Mouse (Mus musculus) neural tube, embryonic 10.5 days (tissue): Measurements from ENCODE around the gene Ppp2r5e.
A peak's percentile ranks its signal among the peaks of the same experiment; 100 is the strongest.

Experiments used
- DNase-seq: peaks from one replicate; pipeline ENCODE4 v3.0.0-alpha.2; 2017; ENCODE audit warnings: low spot score; ENCODE audit errors: extremely low spot score

The Ppp2r5e gene

DNA sequence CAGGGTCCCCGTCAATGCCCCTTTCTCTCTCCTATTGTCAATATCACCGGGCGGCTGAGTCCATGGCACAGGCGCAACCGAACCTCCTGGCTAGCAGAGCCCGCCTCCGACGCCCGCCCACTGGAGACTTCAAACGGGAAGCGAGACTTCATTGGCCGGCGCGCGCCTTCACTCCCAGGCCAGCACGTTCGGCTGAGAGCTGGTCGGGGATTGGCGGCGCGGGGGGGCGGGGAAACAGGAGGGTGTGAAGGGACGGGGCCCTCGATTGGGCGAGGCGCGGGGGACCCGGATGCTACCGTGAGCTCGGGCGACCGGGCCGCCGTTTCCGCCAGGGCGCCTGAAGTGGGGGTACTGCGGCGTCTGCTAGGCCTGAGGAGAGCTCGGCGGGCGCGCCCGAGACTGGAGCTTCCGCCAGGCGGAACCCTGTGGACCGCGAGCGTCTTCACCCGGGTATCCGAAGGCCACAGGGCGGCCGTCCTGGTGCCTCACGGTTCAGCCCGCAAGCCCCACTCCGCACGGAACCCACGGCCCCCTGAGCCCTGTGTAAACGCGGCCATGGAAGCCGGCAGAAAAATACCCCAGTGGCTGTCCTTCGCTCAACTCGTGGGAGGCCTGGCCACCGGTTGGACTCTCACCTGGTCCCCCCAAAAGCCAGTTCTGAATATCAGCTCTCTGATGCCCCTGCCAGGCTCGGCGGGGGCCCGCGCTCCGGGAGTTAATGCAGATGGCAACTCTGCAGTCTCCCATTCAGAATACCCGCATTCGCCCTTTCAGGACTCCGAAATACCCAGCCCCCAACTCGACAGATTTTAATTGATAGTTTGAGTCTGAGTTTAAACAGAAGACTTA lies at the start of gene Ppp2r5e:
Gene Ppp2r5e, minus strand, starts transcription at position 92 of the 849 bp plus-strand sequence.
- peak; percentile 99 for DNase-seq

DNA sequence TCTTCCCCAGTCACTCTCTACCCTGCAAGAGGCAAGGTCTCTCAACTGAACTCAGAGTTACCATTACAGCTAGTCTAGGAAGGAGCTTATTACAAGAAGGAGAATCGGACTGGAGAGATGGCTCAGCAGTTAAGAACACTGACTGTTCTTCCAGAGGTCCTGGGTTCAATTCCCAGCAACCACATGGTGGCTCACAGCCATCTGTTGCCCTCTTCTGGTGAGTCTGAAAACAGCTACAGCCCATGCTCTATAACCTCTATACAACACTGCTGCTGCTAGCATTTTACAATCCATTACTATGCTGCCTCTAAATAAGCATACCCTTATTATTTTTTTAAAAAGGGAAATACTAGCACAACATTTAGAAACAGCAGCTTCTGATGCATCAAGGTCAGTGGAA lies 49.7 kb upstream of the Ppp2r5e start:
- DNase-seq = no peak

DNA sequence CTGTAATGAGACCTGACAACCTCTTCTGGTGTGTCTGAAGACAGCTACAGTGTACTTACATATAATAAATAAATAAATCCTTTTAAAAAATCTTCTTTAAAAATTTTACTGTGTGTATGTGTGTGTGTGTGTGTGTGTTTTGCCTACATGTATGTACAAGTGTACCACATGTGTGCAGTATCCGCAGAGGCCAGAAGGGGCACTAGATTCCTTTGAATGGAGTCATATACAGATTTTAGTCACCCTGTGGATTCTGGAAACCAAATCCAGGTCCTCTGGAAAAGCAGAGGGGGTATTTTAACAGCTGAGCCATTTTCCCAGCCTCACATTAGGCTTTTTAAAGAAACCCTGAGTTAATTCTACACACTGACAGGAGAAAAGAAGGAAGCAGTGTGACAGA lies 45.7 kb upstream of the Ppp2r5e start:
- DNase-seq = no peak

DNA sequence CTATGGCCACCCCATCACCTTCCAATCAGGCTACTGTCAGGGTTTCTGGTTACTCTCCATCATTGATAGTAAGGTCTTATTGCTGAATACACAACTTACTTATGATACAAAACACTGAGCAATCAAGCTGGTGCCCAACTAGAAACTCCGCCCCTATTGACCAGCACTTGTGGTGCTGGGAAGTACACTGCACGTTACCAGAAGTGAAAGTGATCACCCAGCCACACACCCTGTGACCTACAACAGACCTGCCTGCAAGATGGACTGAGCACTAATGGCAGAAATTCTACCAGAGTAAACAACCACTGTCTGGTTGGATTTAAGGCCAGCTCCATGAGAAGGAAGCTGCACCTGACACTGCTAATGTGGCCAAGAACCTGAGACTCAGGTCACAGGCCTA lies 42.3 kb upstream of the Ppp2r5e start:
- DNase-seq = no peak

DNA sequence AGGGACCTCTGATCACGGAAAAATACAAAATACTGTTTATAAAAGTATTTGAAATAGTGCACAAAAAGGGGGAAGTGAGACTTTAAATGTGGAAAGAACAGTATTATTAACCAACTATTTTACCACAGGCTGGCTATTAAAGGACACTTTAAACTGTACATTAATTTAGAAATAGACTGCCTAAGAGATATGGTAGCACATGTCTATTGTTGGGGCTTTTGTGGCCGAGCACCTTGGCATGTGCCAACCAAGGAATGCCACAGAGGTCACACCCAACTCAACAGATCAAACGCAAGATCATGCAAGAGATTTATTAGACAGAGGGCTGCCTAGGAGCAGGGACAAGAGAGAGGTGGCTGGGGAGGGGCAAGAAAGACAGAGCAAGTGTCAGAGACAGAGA lies 41.1 kb upstream of the Ppp2r5e start:
- no peak for DNase-seq

DNA sequence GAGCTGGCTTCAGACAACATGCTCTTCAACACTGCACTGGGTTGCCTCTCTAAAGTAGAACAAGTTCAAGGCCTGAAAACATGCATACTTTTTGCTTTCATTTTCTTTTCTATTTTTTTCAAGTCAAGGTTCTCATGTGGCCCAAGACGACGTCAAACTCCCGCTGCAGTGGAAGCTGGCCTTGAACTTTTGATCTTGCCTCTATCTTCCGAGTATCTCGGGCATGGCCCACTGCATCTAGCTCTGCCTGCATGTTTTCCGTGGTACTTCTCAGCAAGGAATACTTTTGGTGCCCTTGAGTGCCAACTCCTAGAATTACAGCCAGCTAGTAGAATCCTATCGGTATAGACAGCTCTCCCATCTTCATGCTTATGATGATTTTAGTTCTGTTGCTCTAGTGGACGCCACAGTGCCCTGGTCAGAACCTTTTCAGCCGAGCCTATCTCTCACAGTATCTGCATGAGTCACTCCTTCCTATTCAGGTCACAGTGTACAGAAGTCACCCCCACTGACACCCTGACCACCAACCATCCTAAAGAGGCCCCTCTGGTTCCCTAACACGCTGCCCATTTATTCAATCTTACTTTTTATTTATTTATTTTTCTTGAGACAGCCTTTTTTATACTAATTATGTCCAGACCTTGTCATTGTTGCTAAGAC lies 39.9 kb upstream of the Ppp2r5e start:
- DNase-seq = no peak

DNA sequence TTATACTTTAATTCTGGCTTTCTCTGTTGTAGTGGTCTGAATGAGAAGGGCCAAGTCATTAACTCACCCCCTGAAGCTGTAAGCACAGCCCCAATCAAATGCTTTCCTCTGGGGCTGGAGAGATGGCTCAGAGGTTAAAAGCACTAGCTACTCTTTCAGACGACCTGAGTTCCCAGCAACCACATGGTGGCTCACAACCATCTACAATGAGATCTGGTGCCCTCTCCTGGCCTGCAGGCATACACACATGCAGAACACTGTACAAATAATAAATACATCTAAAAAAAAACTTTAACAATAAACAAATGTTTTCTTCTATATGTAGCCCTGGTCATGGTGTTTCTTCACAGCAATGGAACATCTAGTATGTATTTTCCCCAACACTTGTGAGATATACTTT lies 33.6 kb upstream of the Ppp2r5e start:
- DNase-seq = no peak

DNA sequence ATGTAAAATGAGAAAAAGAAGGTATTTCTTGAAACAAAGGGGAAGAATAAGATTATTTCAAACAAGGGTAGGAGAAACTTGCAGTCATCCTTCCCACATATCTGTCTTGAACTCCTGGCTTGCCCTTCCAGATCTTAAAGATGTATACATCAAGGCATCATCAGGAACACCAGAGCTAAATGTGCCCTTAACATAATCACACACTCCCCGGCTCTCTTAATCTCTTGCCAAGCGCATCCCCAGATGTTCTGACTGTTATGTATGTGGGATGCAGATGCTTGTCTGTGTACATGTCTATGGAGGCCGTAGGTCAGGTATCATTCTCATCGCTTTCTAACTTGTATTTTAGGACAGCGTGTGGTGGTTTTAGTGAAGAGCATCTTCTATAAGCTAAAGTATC lies 27.2 kb upstream of the Ppp2r5e start:
- DNase-seq = no peak

DNA sequence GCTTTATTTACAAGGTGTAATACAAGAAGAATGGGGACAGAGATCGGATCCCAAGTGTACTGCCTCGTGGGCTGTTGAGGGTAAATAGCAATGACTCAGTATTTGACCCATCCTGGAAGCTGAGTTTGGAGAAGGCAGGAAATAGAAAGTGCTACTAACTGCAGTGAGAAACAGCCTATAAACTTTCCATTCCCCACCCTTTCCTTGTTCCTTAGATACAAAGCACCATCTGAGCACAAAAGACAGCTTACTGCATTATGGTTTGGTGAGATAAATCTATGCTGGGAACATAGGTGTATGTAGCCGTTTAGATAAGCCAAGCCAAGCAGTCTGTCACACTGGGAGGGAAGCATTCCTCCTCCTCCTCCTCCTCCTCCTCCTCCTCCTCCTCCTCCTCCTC lies 26.8 kb upstream of the Ppp2r5e start:
- no peak for DNase-seq

DNA sequence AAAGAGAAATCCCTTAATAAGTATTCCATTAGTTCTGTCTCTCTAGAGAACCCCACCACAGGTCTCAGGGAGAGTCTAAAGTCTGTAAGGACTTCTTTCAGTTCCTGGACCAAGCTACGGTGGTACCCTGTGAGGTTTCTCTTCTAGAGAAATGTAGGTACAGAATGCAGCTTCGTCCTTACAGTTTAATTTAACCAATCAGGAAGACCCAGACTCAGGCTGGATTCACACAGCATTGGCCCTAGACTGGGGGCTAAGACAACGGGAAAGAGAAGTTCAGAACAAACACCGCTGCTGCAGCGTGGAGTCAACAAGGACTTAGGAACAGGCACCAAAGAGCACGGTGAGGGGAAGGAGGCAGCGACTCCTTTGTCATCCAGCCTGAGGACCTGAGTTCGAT lies 20.8 kb upstream of the Ppp2r5e start:
- no peak for DNase-seq

DNA sequence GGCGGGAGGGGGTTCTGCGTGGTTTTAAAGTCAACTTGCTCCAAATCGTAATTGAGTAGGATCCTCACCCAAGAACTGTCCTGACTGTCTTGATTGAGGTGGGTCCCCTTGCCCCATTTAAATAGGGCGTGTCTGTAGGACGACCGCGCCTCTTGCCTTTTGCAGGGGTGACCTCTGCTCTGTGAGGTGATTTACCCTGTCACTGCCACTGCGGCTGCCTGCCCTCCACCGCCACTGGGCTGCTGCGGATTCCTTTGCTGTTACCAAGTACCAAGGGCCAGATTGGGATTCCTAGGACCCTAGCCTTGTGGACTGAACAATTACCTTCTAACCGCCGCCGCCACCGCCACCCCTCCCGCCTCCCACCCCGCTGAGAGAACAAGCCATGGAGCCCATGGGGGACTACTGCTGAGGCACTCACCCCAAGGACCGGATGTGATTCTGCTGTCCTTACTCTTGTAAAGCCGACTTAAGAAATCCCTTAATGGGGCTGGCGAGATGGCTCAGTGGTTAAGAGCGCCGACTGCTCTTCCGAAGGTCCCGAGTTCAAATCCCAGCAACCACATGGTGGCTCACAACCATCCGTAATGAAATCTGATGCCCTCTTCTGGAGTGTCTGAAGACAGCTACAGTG lies 20.2 kb upstream of the Ppp2r5e start:
- peak; percentile 40 for DNase-seq

DNA sequence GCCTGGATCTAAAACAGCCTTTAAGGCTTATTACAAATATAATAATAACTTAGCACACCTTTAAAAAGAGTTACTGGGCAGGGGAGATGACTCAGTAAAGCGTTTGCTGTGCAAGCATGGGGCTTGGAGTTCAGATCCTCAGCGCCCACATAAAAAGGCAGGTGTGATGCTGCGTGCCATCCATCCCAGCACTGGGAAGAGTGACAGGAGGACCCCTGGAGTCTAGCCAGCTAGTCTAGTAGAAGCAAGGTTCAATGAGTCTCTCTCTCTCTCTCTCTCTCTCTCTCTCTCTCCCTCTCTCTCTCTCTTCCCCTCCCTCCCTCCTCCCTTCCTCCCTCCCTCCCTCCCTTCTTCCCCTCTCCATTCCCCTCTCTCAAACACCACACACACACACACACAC lies 19.5 kb upstream of the Ppp2r5e start:
- DNase-seq = no peak

DNA sequence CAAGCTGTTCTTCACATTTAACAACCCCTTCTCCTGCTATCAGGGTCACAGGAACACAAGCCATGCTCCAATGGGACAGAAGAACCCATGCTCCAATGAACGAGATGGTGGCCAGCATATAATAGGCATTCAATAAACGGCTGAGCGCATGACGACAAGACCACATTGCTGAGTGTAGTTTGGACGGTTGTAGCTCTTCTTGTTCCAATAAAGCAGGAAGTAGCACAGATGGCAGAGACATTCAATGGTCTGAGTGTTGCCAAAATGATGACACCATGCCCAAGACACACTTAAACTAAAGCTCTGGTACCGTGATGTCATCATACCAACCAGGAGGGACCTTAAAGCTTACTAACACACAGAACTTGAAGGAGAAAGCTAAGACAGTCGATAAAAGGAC lies 16.7 kb upstream of the Ppp2r5e start:
- DNase-seq = no peak

DNA sequence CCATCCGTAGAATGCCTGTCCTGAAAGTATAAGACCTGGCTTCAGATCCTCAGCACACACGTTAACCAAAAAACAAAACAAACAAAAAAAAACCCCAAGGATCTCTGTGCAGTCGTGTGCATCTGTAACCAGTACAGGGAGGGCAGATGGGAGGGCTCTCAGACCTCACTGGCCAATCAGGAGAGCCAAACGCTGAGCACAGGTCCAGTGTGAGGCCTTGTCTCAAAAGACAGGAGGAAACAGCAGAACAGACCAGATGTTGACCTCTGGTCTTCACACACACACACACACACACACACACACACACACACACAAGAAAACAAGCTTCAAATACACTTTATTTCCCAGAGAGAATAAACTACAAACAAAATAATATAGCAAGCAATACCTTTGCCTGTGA lies 3.4 kb upstream of the Ppp2r5e start:
- DNase-seq = peak; percentile 31

DNA sequence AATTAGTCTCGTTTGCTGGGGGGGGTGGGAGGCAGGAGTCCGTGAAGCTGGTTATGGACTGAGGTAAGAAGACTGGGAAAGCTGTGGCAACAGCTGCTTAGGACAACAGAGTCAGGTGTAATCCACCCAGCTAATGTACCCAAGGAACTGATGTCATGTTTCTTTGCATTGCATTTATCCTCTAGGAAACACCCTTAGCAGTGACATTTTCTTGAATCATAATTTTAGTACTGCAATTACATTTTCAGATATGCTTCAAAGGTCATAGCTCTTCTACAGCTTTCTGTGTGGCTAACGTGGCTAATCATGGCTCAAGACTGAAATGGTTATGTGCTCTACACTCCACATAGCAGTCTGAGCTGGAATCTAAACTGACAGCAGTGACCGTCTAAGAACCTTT lies 2.9 kb upstream of the Ppp2r5e start:
- no peak for DNase-seq

DNA sequence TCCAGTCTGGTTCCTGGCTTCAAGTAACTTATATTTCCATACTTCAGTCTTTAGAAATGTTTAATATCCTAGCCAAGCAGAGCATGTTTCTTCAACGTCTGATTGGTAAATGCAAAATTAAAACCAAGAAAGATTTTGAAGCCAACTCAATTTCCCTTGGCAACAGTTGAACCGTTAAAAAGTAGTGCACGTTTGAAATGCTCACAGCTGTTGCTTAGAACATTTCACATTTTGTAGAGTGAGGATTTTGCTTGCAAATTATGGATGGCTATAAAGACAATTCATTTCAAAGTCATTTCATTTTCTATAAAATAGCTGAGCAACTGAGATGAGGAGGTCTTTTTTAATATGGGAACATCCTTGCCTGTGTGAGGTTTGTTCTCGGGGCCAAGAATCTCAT lies 1.7 kb upstream of the Ppp2r5e start:
- DNase-seq = no peak

DNA sequence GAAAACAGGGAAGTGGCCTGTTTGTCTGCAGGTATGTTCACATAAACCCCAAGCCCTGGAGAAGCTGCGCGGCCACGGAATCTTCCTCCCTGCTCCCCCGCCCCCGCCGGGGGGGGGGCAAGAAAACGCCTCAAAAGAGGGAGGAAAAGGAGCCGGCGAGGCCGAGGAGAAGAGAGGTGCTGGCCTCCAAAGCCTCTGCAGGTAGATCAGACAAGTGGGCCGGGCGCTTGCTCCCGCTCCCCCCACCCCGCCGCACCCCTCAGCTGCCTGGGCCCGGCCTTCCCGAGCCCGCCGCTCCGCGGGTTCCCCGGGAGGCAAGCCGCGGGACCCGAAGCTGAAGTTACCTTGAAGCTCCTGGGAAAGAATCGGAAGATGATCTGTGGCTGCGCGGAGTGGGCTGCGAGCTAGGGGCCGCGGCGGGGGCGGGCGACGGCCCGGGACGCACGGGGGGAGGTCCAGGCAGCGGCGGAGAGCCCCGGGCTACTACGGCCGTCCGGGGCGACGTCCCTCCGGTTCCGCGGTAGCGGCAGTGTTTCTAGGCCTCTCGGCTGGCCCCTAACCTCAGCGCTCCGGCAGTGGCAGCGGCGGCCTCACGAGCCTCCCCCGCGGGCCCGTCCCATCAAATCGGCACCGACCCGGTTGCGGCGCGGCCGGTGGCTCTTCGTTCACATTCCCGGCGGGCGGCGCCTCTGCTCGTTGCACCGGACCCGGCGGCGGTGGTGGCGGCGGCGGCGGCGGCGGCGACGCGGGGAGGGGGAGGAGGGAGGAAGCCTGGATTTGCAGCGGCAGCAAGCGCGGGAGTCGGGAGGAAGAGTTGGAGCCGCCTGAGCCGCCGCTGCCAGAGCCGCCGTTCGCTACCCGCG lies 523 bp downstream of the Ppp2r5e start:
- DNase-seq = peak; percentile 63

DNA sequence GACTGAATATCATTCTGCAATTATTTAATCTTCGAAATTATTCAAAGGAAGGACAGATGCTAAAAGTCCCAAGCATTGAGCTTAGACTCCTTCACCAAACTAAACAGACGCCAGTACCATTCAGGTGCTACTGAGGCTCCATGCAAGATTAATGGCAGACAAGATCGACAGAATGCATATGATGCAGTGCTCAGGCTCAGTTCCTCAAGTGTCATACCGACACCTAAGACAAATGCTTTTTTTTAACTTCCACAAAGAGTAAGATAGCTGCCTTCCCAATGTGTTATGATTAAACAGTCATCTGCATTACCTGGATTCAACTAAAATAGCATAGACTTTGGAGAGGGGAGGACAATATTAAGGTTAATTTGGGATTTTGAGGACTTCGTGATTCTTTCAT lies 1.6 kb downstream of the Ppp2r5e start:
- DNase-seq = no peak

DNA sequence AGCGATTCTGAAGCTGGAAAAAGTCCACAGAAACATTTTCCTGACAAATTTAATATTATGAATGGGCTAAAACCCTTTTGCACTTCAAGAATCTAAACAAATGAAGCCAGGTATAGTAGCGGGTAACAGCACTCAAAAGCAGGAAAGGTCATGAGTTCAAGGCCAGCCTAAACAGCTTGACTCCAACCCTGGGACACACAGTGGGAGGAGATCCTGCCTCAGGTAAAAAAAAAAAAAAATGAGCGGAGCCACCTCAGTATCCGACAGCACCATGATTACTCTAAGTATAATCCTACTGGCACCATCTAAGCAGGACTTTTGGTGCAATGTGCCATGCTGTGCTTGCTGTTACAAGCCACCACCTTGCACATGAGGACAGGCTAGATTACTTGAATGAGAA lies 2.2 kb downstream of the Ppp2r5e start:
- DNase-seq = no peak

DNA sequence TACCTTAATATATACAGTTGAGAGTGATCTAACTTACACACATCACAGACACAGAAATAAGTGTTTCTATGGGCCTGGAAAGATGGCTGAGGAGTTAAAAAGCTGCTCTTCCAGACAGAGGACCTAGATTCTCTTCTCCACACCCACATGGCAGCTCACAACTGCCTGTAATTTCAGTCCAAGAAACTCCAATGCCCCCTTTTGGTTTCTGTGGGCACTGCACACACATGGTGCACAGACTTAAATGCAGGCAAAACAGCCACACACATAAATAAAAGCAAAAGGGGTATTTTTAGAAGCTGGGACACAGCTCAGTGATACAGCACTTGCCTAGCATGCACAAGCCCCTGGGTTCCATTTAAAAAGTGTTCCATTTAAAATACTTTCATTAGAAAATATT lies 8.5 kb downstream of the Ppp2r5e start:
- no peak for DNase-seq

DNA sequence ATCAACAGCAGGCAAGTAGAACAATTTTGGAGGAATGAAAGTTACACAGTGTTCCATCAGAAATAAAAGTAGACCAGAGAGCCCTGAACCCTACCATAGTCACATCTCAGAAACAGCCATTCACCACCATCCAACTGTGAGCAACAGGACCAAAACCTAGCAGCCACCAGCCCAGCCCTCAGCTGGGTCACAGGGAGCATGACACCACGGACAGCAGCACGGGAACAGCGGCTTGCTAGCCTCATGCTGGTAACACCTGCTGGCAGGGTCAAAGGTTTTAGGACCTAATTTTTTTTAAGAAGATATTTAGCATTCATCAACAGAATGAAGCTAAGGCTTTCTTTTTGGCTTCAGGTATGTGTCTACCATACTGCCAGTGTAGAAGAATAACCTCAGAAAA lies 12.3 kb downstream of the Ppp2r5e start:
- no peak for DNase-seq

DNA sequence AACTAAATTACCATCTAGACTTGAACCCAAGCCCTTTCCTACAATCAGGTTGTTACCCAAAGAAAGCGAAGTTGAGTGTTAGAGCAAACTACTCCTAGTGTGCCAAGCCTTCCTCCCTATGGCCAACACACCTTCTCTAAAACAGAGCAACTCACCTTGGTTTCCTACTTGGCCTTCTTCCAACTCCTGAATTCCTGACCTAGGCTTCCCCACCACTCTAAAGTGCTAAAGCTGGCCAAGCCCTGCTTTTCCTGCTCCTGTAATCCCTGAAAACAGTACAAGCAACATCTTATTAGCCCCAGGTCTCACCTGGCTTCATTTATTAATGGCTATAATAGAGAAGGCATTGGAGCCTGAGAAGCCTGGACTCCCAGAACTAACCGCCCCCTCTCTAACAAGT lies 17.0 kb downstream of the Ppp2r5e start:
- no peak for DNase-seq
